Mouse (Mus musculus): ENCODE measurements around the gene Trip11.
A peak's percentile ranks its signal among the peaks of the same experiment; 100 is the strongest.
"Not testable (repeated sequence)": the region's sequence is repeated elsewhere in the genome, so short reads cannot be mapped to it uniquely, and the experiment has no call there.

Trip11 gene

DNA sequence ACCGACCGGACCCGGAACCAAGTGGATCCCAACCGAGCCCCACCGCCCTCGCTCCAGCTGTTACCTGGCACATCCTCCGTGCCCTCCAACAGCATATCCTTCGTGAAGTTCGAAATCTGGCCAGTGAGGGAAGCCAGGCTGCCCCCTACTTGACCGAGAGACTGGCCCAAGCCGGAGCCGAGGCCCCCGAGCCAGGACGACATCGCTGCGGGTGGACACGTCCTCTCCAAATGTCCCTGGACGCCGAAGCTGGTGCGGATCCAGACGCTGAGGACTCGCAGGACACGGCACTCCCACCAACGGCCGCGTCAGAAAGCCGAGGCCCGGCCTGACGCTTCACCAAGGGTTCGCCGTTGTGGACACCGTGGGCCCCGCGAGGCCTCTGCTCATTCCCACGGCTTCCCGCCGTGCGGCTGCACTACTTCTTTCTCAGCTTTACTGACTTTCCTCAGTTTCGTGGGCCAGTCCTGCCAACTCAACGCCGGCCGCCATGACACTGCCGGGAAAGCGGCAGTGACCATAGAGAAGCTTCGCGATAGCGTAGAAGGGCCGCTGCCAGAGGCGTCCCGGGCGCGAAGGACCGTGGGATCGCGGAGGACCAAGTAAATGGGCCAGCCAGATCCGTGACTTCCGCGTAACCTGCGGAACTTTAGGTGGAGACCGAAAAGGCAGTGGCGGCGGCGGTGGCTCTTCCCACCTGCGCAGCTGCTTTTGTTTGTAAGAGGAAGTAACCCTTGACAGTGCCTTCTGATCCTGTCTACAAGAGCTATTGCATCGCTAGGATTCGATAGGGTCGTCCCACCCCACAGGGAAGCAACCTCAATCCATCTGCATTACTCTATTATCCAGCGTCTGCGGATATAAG, at the start of gene Trip11:
TSS of gene Trip11 (minus strand) at position 642 of the 865 bp plus-strand sequence.
- peak; percentile 80 to 87 for DNase-seq

DNA sequence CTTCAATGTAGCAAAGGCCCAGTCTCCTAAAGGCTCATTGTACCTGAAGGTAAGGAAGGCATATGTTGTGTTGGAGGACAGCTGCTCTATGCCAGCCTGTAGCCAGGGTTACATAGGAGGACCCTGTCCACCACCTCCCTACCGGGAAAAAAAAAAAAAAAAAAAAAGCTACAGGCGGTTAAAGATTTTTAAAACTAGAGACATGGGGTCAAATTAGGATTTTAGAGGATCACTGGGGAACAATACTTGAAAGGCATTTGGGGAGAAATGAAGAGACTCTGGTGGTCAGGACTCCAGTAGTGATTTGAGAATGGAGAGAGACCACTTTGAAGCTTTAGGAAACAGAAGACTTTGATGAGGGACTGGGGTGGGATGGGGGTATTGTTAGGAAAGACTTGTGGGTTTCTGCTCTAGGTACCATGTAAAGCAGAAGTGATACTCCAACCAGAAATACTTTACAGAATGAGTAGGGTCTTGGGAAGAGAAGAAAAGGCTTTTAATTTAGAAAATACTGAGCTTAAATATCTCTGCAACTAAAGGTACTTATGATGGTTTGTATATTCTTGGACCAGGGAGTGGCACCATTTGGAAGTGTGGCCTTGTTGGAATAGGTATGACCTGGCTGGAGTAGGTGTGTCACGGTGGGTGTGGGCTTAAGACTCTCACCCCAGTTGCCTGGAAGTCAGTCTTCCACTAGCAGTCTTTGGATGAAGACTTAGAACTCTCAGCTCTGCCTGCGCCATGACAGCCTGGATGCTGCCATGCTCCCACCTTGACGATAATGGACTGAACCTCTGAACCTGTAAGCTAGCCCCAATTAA, 46.1 kb upstream of the Trip11 start:
- DNase-seq = not testable (repeated sequence)

DNA sequence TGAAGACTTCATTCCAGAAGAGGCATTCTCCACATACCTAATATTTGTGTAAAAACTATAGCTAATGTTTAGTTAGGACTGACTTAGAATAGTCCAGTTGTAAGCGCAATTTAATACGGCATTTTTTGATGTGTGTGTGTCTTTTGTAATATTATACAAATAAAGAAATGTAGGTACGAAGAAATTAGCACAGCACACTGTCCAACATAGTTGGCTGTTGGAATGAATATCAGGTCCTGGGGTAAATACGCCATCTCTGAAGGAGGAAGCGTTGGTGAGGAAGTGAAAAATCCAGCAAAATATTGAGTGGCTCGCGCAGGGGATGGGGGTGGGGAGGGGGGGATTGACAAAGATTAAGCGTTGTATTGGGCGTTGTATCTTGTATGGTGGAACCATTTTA, 45.5 kb upstream of the Trip11 start:
- DNase-seq = no peak

DNA sequence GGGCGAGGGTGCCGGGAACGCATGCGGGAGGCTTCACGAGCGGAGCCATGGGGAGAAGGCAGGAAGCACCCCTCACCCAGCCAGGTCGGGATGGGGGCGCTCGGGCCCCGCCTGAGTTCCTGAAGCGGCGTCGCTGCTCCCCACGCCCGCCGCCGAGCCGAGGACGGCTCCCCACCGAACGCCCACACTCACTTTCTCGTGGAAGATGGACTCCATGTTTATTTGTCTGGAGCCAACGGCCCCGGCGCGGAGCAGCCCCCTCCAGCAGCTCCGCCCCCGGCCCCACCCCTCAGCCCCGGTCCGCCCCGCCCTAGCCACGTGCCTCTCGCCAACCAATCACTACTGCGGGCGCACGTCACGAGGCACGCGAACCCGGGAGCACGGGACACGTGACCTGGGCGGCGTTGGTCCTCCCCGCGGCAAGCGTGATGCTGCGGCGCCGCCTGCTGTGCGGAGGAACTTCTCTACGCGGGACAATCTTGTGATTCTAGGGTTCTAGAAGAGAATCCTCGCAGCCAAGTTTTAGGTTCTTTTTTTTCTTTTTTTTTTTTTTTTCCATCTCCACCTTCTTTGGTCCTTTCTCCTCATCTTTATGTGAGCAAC, 45.0 kb upstream of the Trip11 start, which contains the start of gene Atxn3:
TSS of gene Atxn3 (minus strand) at position 305 of the 603 bp plus-strand sequence.
- DNase-seq = peak; percentile 94

DNA sequence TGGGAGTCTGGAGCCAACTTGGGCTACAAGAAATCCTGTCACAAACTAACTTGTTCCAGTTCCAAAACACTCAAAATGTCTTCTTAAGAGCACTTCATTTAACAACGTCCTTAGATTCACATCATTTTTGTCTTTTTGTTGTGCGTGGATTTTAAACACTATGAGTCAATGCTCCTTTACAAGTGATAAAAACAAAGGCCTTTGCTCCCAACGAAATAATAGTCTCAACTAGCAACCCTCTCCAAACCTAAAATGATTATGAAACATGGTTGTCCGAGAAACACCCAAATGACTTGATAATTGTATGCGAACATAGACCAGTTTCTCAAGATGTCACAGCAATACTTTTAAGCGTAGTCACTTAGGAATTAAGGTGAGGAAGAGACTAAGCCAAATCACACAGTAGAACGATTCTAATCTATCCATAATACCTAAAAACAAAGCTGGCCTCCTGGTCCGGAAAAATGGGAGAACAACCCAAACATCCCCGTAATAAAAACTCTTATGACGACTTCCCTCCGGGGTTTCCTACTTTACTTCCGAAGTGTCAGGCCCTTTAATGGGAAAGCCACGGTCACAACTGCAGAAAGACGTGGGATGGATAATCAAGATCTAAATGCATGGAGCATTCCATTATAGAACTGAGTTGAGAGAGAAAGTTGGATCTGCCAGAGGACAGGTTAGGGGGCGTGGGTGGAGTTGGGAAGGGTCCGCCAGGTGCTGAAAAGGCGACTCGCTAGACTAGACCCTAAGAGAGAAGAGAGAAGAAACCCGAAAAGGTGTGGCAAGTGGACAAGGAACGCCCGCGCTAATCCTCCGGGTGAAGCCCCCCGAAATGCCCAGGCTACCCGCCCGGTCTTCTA, 44.2 kb upstream of the Trip11 start:
- DNase-seq = no peak

DNA sequence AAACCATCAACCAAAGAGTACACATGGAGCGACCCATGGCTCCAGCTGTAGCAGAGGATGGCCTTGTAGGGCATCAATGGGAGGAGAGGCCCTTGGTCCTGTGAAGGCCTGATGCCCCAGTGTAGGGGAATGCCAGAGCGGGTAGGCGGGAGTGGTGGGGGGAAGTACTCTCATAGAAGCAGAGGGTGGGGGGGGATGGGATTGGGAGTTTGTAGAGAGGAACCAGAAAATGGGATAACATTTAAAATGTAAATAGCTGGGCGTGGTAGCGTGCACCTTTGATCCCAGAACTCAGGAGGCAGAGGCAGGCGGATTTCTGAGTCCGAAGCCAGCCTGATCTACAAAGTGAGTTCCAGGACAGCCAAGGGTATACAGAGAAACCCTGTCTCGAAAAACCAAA, 42.8 kb upstream of the Trip11 start:
- not testable (repeated sequence) for DNase-seq

DNA sequence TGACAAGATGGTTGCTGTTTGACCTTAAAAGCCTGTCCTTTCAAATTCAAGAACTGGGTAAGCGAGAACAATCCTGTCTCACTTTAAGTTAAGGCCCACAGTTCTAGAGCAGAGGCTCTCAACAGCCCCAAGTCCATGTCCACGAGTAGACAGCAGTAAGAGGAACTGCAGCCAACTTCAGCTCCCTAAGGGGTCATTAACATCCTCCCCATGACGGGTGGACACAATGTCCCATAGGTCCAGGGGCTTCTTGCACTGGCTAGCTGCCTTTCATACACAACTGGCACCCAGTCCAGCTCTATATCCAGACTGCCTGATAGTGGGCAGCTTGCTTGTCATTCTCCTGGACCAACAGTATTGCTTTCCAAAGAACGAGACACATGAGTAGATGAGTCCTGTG, 35.7 kb upstream of the Trip11 start:
- DNase-seq = no peak

DNA sequence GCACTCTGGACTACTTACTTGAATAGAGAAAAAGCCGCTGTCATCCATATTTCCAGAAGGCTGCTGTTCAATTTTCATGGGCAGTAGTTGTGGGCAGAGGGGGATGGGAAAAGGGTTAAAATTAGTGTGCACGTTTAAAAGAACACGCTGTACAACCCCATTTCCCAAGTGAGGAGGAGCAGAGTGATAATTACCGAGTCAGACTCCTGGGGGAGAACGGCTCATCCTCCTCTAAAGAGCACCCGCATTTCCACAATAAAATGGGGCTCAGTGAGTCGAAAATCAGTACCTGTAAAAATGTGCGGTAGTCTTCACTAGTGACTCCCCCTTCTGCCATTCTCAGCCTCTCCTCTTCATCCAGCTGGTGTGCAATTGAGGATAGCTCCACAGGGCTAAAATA, 34.9 kb upstream of the Trip11 start:
- DNase-seq = no peak

DNA sequence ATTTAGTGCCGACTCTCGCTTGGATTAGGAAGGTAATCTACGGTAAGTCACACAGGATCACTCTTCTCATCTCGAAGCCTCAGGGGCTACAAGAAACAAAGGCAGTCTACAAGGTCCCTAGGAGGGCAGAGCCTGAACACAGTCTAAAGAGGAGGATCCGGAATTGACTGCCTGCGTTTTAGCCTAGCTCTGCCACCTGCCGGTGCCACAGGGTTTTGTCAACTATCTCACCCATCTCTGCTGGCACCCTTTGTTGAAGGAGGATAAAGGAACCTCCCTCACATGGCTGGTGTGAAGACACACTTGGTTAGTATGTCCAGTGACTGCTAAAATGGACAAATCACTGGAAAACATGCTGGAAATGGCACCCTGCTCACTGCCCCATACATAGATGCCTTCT, 24.5 kb upstream of the Trip11 start:
- DNase-seq = no peak

DNA sequence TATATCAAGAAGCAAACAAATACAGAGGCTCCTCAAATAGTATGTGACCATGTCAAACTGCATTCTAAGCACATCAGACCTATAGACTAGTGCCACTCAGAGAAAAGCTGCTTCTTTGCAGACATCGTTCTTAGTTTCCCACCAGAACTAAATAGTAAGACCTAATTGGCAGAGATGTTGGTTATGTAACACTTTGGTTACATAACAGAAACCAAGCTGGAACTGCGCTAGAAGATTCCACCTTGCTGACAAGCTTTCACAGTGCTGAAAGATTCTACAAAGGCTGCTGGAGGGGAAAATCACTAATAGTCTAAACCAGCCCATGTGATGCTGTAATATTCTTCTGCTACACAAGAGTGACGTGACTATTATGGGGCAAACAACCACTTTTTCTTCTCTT, 22.2 kb upstream of the Trip11 start:
- DNase-seq = no peak

DNA sequence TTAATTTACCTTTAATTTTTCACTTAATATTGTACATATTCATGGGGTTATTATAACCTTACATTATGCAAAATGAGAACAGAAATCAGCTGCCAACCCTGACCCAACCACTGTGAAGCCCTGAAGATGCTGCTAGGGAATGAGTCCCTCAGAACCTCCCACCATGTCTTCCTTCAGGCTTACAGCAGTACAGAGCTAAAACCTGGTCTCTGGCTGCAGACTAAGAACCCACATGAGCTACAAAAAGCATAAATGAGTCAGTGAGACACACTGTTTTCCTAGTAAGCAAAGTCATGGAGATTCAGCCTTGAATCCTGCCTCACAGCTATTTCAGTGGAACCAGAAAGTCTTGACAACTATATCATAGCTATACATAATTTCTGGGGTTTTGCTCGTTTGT, 15.4 kb upstream of the Trip11 start:
- no peak for DNase-seq

DNA sequence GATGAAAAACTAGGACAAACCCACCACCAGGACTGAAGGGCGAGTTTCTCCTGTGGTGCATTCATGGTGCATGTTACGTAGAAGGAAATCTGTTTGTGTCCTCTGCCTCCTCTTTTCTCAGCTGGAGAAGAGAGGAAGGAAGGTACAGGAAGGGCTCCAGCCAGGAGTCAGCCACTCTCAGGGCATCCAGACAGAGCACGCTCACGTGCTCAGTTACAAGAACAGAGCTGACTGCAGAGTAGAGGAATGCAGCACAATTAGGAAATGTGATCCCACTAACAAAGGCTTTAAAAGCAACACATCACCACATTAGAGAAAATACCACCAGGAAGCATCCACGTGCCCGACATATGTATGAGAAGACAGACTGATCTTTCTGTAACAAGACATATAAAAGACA, 9.2 kb upstream of the Trip11 start:
- no peak for DNase-seq

DNA sequence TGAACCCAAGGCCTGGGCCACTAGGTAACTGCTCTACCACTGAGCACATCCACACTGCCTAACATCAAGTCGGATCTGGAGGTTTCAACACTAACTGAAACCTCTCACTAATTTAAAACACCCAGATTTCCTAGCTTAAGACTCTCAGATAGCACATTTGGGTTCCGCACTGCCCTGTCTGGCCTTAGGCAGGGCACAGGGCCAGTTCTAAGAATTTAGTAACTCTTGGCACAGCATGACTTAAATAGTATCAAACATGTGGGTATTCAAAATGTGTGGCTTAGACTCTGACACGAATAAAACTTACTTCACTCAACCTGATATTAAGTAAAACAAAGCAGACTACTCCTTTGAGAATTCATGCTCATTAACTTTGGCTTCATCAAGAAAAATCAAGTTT, 6.8 kb upstream of the Trip11 start:
- DNase-seq = no peak

DNA sequence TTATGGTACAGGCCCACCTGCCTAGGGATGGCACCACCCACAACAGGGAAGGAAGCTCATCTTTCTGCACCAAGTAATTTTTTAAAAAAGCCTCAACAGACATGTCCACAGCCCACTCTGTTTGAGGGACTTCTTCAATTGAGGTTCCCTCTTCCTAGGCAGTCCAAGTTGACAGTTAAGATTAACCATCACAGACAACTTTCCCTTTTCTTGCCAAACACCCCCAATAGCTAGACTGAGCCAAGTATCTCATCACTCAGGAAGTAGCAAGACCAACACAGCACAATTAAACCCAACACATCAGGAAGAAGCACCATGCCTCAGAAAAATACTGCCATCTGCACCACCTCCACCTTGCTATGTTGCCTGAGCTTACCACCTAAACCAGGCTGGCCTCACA, 4.1 kb upstream of the Trip11 start:
- no peak for DNase-seq

DNA sequence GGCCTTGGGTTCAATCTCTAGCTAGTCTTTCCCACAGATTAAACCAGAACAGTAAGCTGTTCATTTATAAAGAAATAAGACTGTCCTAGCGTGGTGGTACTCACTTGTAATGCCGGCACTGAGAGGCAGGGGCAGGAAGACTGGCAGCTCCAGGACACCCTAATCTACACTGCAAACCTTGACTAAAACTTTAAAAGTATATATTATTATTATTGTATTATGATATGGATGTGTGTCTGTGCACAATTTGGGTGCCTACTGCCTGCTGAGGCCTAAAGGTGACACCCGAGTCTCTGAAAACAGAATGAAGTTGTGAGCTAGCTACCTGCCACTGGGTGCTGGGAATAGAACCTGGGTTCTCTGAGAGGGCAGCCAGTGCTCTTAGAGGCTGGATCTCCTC, 1.7 kb downstream of the Trip11 start:
- DNase-seq = no peak

DNA sequence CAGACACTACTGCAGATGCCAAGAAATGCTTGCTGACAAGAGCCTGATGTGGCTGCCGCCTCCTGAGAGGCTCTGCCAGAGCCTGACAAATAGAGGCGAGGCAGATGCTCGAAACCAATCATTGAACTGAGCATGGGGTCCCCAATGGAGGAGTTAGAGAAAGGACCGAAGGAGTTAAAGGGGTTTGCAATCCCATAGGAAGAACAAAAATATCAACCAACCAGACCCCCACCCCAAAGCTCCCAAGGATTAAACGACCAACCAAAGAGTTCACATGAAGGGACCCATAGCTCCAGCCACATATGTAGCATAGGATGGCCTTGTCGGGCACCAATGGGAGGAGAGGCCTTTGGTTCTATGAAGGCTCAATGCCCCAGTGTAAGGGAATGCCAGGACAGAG, 2.7 kb downstream of the Trip11 start:
- DNase-seq = no peak

DNA sequence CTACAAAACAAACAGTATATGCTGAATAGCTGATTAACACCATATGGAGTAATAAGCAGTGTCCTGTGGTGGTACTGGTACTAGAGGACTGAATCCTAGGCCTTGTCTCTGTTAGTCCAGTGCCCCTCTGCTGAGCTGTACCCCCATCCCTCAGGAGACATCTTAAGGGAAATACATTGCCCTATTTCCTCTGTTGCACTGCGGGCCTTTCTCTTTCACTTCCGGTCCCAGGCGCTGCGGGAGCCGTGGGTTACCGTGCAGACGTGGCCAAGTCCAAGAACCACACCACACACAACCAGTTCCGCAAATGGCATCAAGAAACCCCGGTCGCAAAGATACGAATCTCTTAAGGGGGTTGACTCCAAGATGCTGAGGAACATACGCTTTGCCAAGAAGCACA, 7.2 kb downstream of the Trip11 start:
- peak; percentile 8 to 19 for DNase-seq

DNA sequence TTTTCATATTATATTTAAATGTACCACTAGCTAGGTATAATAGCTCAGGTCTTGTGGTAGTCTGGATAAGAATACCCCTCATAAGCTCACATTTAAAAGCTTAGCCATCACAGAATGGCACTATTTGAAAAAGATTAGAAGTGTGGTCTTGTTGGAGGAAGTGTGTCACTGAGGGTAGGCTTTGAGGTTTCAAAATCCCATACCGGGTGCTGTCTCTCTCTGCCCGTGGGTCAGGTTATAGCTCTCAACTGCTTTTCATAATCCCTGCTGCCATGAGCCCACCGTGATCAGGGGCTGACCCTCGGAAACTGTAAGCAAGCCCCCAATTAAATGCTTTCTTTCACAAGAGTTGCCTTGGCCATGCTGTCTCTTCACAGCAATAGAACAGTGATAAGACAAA, 8.2 kb downstream of the Trip11 start:
- no peak for DNase-seq

DNA sequence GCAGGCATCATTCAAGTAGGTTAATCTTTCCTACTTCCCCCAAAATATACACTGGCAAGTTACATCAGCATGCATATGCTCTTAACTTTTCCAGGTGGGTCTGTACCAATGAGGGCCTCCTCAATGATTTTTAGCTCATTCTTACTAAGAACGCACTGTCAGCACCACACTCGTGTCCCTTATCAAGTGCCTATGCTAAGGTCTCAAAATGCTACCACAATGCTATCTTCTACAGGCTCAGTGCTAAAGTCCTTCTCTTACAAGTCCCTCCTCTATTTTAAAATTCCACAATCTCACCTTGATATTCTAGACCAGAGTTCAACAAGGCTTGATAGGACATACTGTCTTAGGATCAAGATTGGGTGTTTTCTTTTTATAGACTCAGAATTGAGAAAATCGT, 8.9 kb downstream of the Trip11 start:
- no peak for DNase-seq

DNA sequence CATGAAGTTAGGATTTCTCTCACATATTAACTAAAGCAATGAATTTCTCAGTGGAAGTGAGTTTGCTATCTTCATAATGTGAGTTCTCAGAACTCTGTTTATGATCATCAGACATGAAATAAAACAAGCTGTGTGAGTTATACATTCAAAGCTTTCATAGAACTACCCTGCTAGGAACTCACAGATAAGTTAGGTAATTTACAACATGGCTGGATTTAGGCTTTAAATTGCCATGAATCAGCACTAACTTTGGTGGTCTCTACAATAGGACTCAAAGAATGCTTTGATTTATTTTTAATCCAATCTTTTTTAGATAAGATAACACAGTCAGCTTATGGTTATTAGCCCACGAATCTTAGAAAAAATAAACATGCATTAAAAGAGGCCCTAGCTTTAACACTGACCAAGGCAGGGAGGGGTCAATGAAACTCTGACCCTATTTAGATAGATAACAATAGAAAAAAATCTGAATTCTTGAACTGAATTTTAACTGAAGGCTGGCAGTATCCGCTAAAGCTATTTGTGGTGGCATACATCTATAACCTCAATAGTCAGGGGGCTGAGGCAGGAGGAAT, 13.3 kb downstream of the Trip11 start:
- no peak for DNase-seq

DNA sequence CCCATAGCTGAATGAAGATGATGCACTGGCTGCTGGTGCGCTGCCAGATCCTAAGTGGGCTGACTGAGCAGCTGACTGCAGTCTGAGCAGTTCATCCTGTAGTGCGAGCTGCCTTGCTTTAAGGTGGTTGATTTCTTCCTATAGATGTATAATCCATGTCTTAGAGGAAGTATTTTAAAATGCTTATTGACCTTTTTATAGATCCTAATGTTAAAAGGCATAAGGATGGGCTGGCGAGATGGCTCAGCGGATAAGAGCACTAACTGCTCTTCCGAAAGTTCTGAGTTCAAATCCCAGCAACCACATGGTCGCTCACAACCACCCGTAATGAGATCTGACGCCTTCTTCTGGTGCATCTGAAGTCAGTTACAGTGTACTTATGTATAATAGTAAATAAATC, 14.1 kb downstream of the Trip11 start:
- DNase-seq = no peak

DNA sequence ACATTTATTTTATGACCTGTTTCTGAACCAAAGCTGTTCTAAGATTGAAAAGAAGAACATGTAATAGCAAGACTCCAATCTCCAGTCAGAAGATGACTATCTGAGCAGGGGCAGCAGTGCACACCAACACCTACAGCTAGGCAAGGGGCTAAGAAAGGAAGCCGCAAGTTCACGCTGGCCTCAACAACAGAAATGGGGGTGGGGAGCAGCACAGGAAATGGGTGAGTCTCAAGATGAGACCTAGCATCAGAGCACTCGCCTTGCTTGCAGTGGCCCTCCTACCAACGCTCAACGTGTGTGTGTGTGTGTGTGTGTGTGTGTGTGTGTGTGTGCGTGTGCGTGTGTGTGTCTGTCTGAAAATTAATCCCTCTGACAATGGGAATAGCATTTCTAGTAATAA, 16.0 kb downstream of the Trip11 start:
- peak; percentile 64 to 83 for DNase-seq
